Mouse (Mus musculus) heart, adult 2 months (tissue): ENCODE results near the gene Tex2. TPM values are rescaled to one million over a fixed set of nuclear protein-coding genes. Genes with fewer than 3 reads are reported as not detected.

Source experiments
- DNase-seq, 2 experiments: peaks; one replicate each; pipeline ENCODE4 v3.0.0; 2021
- H3K27ac ChIP-seq: fragments of 200-600 bp; 2 replicates; pipeline ENCODE4 v1.8.1; 2022
- H3K27me3 ChIP-seq: fragments of 200-500 bp; 2 replicates; pipeline ENCODE4 v1.6.1; 2012; ENCODE audit warnings: mild to moderate bottlenecking, low read length, inconsistent platforms, mixed read lengths; ENCODE audit not compliant: control insufficient read depth, insufficient read depth
- H3K36me3 ChIP-seq: fragments of 200-500 bp; 2 replicates; pipeline ENCODE4 v1.6.1; 2012; ENCODE audit warnings: low read length, inconsistent platforms; ENCODE audit not compliant: control insufficient read depth, insufficient read depth
- H3K4me1 ChIP-seq: fragments of 200-500 bp; 2 replicates; pipeline ENCODE4 v1.6.1; 2011; ENCODE audit warnings: low read length; ENCODE audit not compliant: control insufficient read depth, insufficient read depth
- H3K4me3 ChIP-seq: fragments of 200-600 bp; 2 replicates; pipeline ENCODE4 v1.8.1; 2022
- H3K79me2 ChIP-seq: fragments of 200-500 bp; replicated peaks from 2 replicates; pipeline ENCODE4 v1.6.1; 2012; ENCODE audit warnings: mild to moderate bottlenecking, inconsistent platforms, low read length, moderate library complexity, mixed read lengths; ENCODE audit not compliant: control insufficient read depth, insufficient read depth
- H3K9ac ChIP-seq: fragments of 200-500 bp; 2 replicates; pipeline ENCODE4 v1.6.1; 2012; ENCODE audit warnings: low read depth, mild to moderate bottlenecking, control low read depth, inconsistent platforms, low read length, mixed read lengths
- CTCF ChIP-seq: fragments of 200-600 bp; IDR thresholded peaks from 2 replicates; pipeline ENCODE4 v1.8.1; 2022; ENCODE audit warnings: antibody characterized with exemption, mild to moderate bottlenecking, moderate library complexity
- EP300 ChIP-seq: fragments of 200-500 bp; IDR thresholded peaks from 2 replicates; pipeline ENCODE4 v1.6.1; 2011; ENCODE audit warnings: low read depth, low read length, control low read depth; ENCODE audit not compliant: insufficient read depth
- POLR2A ChIP-seq: fragments of 200-500 bp; IDR thresholded peaks from 2 replicates; pipeline ENCODE4 v1.6.1; 2011; ENCODE audit warnings: mild to moderate bottlenecking, low read depth, low read length, control low read depth; ENCODE audit not compliant: insufficient read depth
- WGBS: fragments of 180-500 bp; shearing (Covaris S2); methylation state at CpG from one replicate; pipeline ENCODE4 v1.1.7; 2018; 5-methylcytosine and 5-hydroxymethylcytosine counted together
- intact Hi-C: fragments of 180-260 bp; cut with DNase I; formaldehyde crosslinking; loops from one replicate; pipeline ENCODE4 v1.15.1; 2025
- polyA plus RNA-seq: library from polyadenylated mRNA; depleted of rRNA; stranded (reverse); fragments of >200 nt; gene quantifications from 2 replicates; pipeline ENCODE4 v1.2.3, GENCODE M21; 2012
- total RNA-seq, 2 experiments: library from RNA; stranded (reverse); gene quantifications; 2 replicates each; pipeline ENCODE4 v1.2.3; 2021

The Tex2 gene
- total and polyA plus RNA-seq, 3 experiments = 17.2 to 46.8 (median 42.5) TPM

GRCm38 (mm10) chr11:106617821-106618580, 4.8 kb upstream of the Tex2 start:
- intact Hi-C loops = no loop called here

GRCm38 (mm10) chr11:106615561-106615960, 2.3 kb upstream of the Tex2 start:
- H3K9ac ChIP-seq = no peak overlapping the region
- DNase-seq = no peak
- H3K4me3 ChIP-seq = no peak overlapping the region
- TF ChIP-seq POLR2A (no peak), CTCF (no peak), EP300 (no peak)
- no peaks in the 10 kb centered on the region; the same call in 1 of the 2 replicates for H3K79me2 ChIP-seq
- intact Hi-C loops = no loop called here
- no peak overlapping the region for H3K27ac ChIP-seq
- WGBS = 69% methylated on average over 4 of the region's 4 CpGs
- peaks cover 11% of the 10 kb centered on the region for H3K4me1 ChIP-seq
- no peaks in the 10 kb centered on the region for H3K27me3 ChIP-seq
- peaks cover 2% of the 10 kb centered on the region; the same call in 1 of the 2 replicates for H3K36me3 ChIP-seq

More at GRCm38 (mm10) chr11:106617821-106618580, 4.8 kb upstream of the Tex2 start:
- Histone ChIP-seq H3K79me2 (no peaks in the 10 kb centered on the region), H3K4me3 (no peak overlapping the region), H3K27me3 (no peaks in the 10 kb centered on the region), H3K4me1 (peaks cover 7% of the 10 kb centered on the region), H3K27ac (no peak overlapping the region), H3K9ac (no peak overlapping the region), H3K36me3 (no peaks in the 10 kb centered on the region)
- TF ChIP-seq EP300 (no peak), CTCF (no peak), POLR2A (no peak)
- no peak for DNase-seq
- WGBS = 78% methylated on average over 13 of the region's 13 CpGs

- Histone ChIP-seq H3K36me3 (peaks cover 2% of the 10 kb centered on the region; the same call in 1 of the 2 replicates), H3K79me2 (no peaks in the 10 kb centered on the region; the same call in 1 of the 2 replicates), H3K4me3 (no peak overlapping the region), H3K27me3 (no peaks in the 10 kb centered on the region), H3K4me1 (peaks cover 13% of the 10 kb centered on the region), H3K9ac (no peak overlapping the region), H3K27ac (peak overlapping the region; percentile 36; the same call in 1 of the 2 replicates)
- intact Hi-C loops = loop anchor here (5.0 kb wide), 4 partner anchors 42 to 342 kb away; partner anchors contain the start of gene Smarcd2
- TF ChIP-seq CTCF = no peak
- TF ChIP-seq POLR2A = no peak
- no peak for TF ChIP-seq EP300
- 10% methylated on average over 4 of the region's 4 CpGs for WGBS
- DNase-seq = peak; percentile 34 to 39
Measured at GRCm38 (mm10) chr11:106614339-106614645, 1.1 kb upstream of the Tex2 start.

GRCm38 (mm10) chr11:106613638-106614338, 565 bp upstream of the Tex2 start:
- no peaks in the 10 kb centered on the region; the same call in 1 of the 2 replicates for H3K79me2 ChIP-seq
- H3K4me3 ChIP-seq = peak overlapping the region; percentile 68
- H3K36me3 ChIP-seq = peaks cover 2% of the 10 kb centered on the region; the same call in 1 of the 2 replicates
- no peak for TF ChIP-seq EP300
- TF ChIP-seq POLR2A = no peak
- peak; percentile 58 for TF ChIP-seq CTCF
- H3K9ac ChIP-seq = no peak overlapping the region
- WGBS = 43% methylated on average over 15 of the region's 15 CpGs
- peak overlapping the region; percentile 59 for H3K27ac ChIP-seq
- peak in 1 of 2 experiments; percentile 34 for DNase-seq
- peaks cover 14% of the 10 kb centered on the region for H3K4me1 ChIP-seq
- intact Hi-C loops = loop anchor here (5.0 kb wide), 4 partner anchors 41 to 341 kb away; partner anchors contain the start of gene Smarcd2
- no peaks in the 10 kb centered on the region for H3K27me3 ChIP-seq

GRCm38 (mm10) chr11:106612209-106612960, 838 bp downstream of the Tex2 start:
- peak overlapping the region; percentile 95 for H3K27ac ChIP-seq
- DNase-seq = peak; percentile 65 to 66
- no peaks in the 10 kb centered on the region for H3K27me3 ChIP-seq
- peak overlapping the region; percentile 98 for H3K9ac ChIP-seq
- intact Hi-C loops = loop anchor here (5.0 kb wide), 4 partner anchors 40 to 340 kb away; partner anchors contain the start of gene Smarcd2
- H3K4me1 ChIP-seq = peaks cover 14% of the 10 kb centered on the region
- H3K79me2 ChIP-seq = no peaks in the 10 kb centered on the region; the same call in 1 of the 2 replicates
- no peak for TF ChIP-seq CTCF
- TF ChIP-seq POLR2A = no peak; the same call in 1 of the 2 replicates
- no peak for TF ChIP-seq EP300
- under 1% methylated on average over 60 of the region's 67 CpGs for WGBS
- peaks cover 2% of the 10 kb centered on the region; the same call in 1 of the 2 replicates for H3K36me3 ChIP-seq
- H3K4me3 ChIP-seq = peak overlapping the region; percentile 99
